Mouse (Mus musculus) CH12.LX (cell line): ENCODE measurements at regions not wholly inside any gene's neighbourhood (a gene's known extent, or its start where the extent isn't known, plus 50 kb on each side); places are given as distances from the start of the nearest gene placed in this dataset.

Experiments used
- DNase-seq: peaks from one replicate; pipeline ENCODE4 v3.0.0-alpha.2; 2013; ENCODE audit errors: extremely low read depth
- H3K27ac ChIP-seq: 2 replicates; pipeline ENCODE4 v1.5.1; 2012; ENCODE audit warnings: low read depth, mild to moderate bottlenecking, control low read depth, moderate library complexity; ENCODE audit not compliant: insufficient read depth
- H3K27me3 ChIP-seq: replicated peaks from 2 replicates; pipeline ENCODE3; 2012; ENCODE audit warnings: inconsistent platforms
- H3K36me3 ChIP-seq, 2 experiments: replicated peaks in 1 of 2; 2 replicates each; pipeline versions ENCODE3 to v1.6.1; 2012; ENCODE audit warnings: inconsistent platforms in 1 of 2, low read length in 1 of 2, mild to moderate bottlenecking in 1 of 2, mixed read lengths in 1 of 2, moderate library complexity in 1 of 2; ENCODE audit not compliant: control insufficient read depth in 1 of 2, insufficient read depth in 1 of 2
- H3K4me1 ChIP-seq, 2 experiments: 2 replicates each; pipeline ENCODE4 v1.6.1; 2012; ENCODE audit warnings: inconsistent platforms in 1 of 2, moderate library complexity in 1 of 2; ENCODE audit not compliant: insufficient read depth in 2 of 2, control insufficient read depth in 1 of 2
- H3K4me2 ChIP-seq: 2 replicates; pipeline ENCODE4 v1.6.1; 2012; ENCODE audit warnings: low read depth, mild to moderate bottlenecking, control low read depth; ENCODE audit not compliant: poor library complexity, insufficient read depth, severe bottlenecking
- H3K4me3 ChIP-seq, 3 experiments: fragments of 150-350 bp in 1 of 3; sonication (generic) in 1 of 3; replicated peaks in 1 of 3; 2 replicates each; pipeline versions ENCODE3 to v1.5.1; 2011 to 2012; ENCODE audit warnings: low read depth in 2 of 3, low read length in 2 of 3, mild to moderate bottlenecking in 2 of 3, moderate library complexity in 2 of 3, control low read depth in 1 of 3, improper control_type of control experiment in 1 of 3, inconsistent platforms in 1 of 3, mixed read lengths in 1 of 3; ENCODE audit not compliant: poor library complexity in 1 of 3
- H3K79me2 ChIP-seq: replicated peaks from 2 replicates; pipeline ENCODE4 v1.6.1; 2012; ENCODE audit warnings: mild to moderate bottlenecking, moderate library complexity; ENCODE audit not compliant: control insufficient read depth, poor library complexity, insufficient read depth, severe bottlenecking; ENCODE audit errors: extremely low read depth
- H3K9ac ChIP-seq: 2 replicates; pipeline ENCODE4 v1.6.1; 2012; ENCODE audit warnings: low read depth, mild to moderate bottlenecking, control low read depth, moderate library complexity; ENCODE audit not compliant: insufficient read depth
- H3K9me3 ChIP-seq: replicated peaks from 2 replicates; pipeline ENCODE3; 2012; ENCODE audit warnings: low read length, inconsistent platforms, mixed read lengths
- EP300 ChIP-seq: IDR thresholded peaks from 2 replicates; pipeline ENCODE4 v1.6.1; 2011; ENCODE audit warnings: low read length, improper control_type of control experiment
- IRF4 ChIP-seq: IDR thresholded peaks from 2 replicates; pipeline ENCODE4 v1.6.1; 2014; ENCODE audit warnings: low read depth, mild to moderate bottlenecking, inconsistent platforms, low read length, improper control_type of control experiment
- NRF1 ChIP-seq: IDR thresholded peaks from 2 replicates; pipeline ENCODE4 v1.6.1; 2014; ENCODE audit warnings: low read depth, mild to moderate bottlenecking, inconsistent platforms, low read length, improper control_type of control experiment, moderate library complexity
- POLR2AphosphoS2 ChIP-seq: IDR thresholded peaks from 2 replicates; pipeline ENCODE4 v1.6.1; 2011; ENCODE audit warnings: low read depth, low read length, improper control_type of control experiment
- RAD21 ChIP-seq: IDR thresholded peaks from 2 replicates; pipeline ENCODE4 v1.6.1; 2011; ENCODE audit warnings: low read depth, mild to moderate bottlenecking, low read length, improper control_type of control experiment, moderate library complexity
- RCOR1 ChIP-seq: conservative IDR thresholded peaks from 2 replicates; pipeline ENCODE4 v1.6.1; 2012; ENCODE audit warnings: low read depth, mild to moderate bottlenecking, inconsistent platforms, low read length, improper control_type of control experiment
- TBP ChIP-seq: conservative IDR thresholded peaks from 2 replicates; pipeline ENCODE4 v1.6.1; 2011; ENCODE audit warnings: low read depth, low read length, improper control_type of control experiment
- ZNF384 ChIP-seq: IDR thresholded peaks from 2 replicates; pipeline ENCODE4 v1.6.1; 2012; ENCODE audit warnings: low read depth, low read length, improper control_type of control experiment, inconsistent platforms
- dilution Hi-C: fragments of 300-500 bp; cut with MboI; formaldehyde crosslinking; loops from 2 replicates; pipeline ENCODE4 v1.14.3; 2020; ENCODE audit warnings: low sequenced_read_pairs; ENCODE audit not compliant: extremely low pct_unique_long_range_greater_than_20kb, extremely low pct_ligation_motif_present
- in situ Hi-C: fragments of 300-500 bp; cut with MboI; formaldehyde crosslinking; loops from 3 replicates; pipeline ENCODE4 v1.14.3; 2019; ENCODE audit warnings: low sequenced_read_pairs, low pct_ligation_motif_present, low pct_unique_long_range_greater_than_20kb, mixed read lengths

- Histone ChIP-seq H3K9ac (no peak overlapping the region), H3K27ac (no peak overlapping the region), H3K27me3 (no peaks in the 10 kb centered on the region), H3K4me3 (no peak overlapping the region), H3K9me3 (peaks cover 89% of the 10 kb centered on the region), H3K79me2 (no peaks in the 10 kb centered on the region), H3K4me1 (no peaks in the 10 kb centered on the region), H3K4me2 (no peak overlapping the region), H3K36me3 (no peaks in the 10 kb centered on the region)
- in situ Hi-C loops (no loop called here), dilution Hi-C loops (no loop called here)
- TF ChIP-seq RCOR1, result no peak
- no peak for TF ChIP-seq TBP
- no peak for TF ChIP-seq POLR2AphosphoS2
- no peak for TF ChIP-seq EP300
- no peak for TF ChIP-seq IRF4
- no peak for DNase-seq
These were observed 221.8 kb downstream of the Lrfn2 start for GRCm38 (mm10) chr17:49153994-49154393.

GRCm38 (mm10) chr17:49155001-49155515 lies 222.9 kb downstream of the Lrfn2 start:
- Histone ChIP-seq H3K27me3 (no peaks in the 10 kb centered on the region), H3K9me3 (peaks cover 90% of the 10 kb centered on the region), H3K4me1 (no peaks in the 10 kb centered on the region), H3K27ac (no peak overlapping the region), H3K36me3 (no peaks in the 10 kb centered on the region), H3K4me2 (no peak overlapping the region), H3K9ac (no peak overlapping the region), H3K4me3 (no peak overlapping the region), H3K79me2 (no peaks in the 10 kb centered on the region)
- in situ Hi-C loops, result no loop called here
- no peak for DNase-seq
- TF ChIP-seq ZNF384, result no peak
- dilution Hi-C loops, result no loop called here

- Histone ChIP-seq H3K4me1 (no peaks in the 10 kb centered on the region), H3K36me3 (no peaks in the 10 kb centered on the region), H3K9ac (no peak overlapping the region), H3K4me3 (no peak overlapping the region), H3K9me3 (peaks cover 88% of the 10 kb centered on the region), H3K79me2 (no peaks in the 10 kb centered on the region), H3K27ac (no peak overlapping the region), H3K4me2 (no peak overlapping the region), H3K27me3 (no peaks in the 10 kb centered on the region)
- in situ Hi-C loops, result no loop called here
- DNase-seq, result no peak
- dilution Hi-C loops, result no loop called here
- no peak for TF ChIP-seq NRF1
- TF ChIP-seq TBP, result no peak
- TF ChIP-seq EP300, result no peak
- no peak for TF ChIP-seq RAD21
These were observed 225.4 kb downstream of the Lrfn2 start for GRCm38 (mm10) chr17:49157586-49157985.
